Mouse (Mus musculus): ENCODE data around the gene D630045J12Rik.

The D630045J12Rik gene

GRCm38 (mm10) chr6:38083204-38083603, 170.6 kb downstream of the D630045J12Rik start:
- DNase-seq: no peak

- DNase-seq: peak; percentile 32
Observed at GRCm38 (mm10) chr6:38081727-38082341, 172.0 kb downstream of the D630045J12Rik start.

GRCm38 (mm10) chr6:38080364-38080763, 173.4 kb downstream of the D630045J12Rik start:
- DNase-seq: no peak

GRCm38 (mm10) chr6:38073592-38073991, 180.2 kb downstream of the D630045J12Rik start:
- no peak for DNase-seq
